Mouse (Mus musculus): ENCODE measurements at regions not wholly inside any gene's neighbourhood (a gene's known extent, or its start where the extent isn't known, plus 50 kb on each side); places are given as distances from the start of the nearest gene placed in this dataset.

DNA sequence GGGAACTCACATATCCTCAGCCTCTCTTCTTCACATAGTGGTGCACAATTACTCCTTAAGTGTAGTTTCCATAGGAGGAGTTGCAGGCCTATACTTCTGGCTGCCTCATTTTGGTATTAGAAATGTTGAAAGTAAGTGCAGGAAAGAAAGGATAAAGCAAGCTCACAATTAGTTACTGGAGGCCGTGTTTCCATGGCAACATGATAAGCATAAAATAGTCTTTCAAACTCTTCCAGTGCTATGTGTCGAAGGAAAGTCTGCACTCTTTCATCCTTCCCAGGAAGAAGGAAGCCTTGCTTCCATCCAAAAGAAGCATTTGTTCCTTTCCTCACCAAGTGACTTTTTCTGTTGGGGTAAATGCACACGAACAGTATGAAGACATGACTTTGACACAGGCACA lies 617.2 kb downstream of the Rps29 start:
- no peak for DNase-seq

- DNase-seq = peak; percentile 52
These were observed 658.2 kb downstream of the Rps29 start for GRCm38 (mm10) chr12:68500794-68501193.

- peak; percentile 49 for DNase-seq
These were observed 696.0 kb downstream of the Rps29 start for GRCm38 (mm10) chr12:68463032-68463431.

GRCm38 (mm10) chr12:68458196-68458595 lies 700.8 kb downstream of the Rps29 start:
- no peak for DNase-seq

DNA sequence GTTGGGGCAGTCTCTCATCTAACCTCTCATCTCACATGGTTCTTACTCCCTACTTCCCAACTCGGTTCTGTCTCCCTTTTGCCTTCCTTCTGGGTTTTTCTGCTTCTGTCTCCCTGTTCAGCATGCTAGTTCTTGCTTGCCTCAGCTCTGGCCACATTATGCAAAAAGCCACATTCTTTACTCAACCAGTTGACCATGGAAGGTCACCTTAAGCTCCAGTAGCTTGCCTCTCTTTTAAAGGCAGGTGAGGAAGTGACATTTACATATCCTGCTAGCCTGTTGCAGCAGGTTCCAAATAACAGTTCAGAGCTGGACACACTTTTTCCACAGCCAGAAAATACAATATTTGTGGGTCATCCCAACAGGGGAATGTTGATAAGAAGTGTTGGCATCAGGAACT lies 732.4 kb downstream of the Rps29 start:
- no peak for DNase-seq

DNA sequence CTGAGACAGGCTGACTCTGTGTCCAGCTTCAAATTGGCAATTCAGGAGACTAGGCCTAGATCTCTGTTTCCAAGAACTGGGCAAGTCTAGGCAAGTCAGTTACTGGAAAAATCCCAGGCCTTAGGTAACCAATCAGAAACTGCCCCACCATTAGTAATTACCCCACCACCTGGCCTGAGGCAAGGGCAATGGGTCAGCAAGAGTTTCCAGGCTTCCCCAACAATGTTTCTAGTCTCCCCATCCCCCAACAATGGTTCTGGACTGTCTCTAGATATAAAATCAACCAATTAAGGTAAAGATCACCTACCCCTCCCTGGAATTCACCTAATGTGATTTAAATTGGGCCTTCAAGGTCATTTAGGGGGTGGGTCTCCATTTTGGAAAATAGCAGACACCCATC lies 734.0 kb downstream of the Rps29 start:
- no peak for DNase-seq

Measured in kidney, postnatal 10 days (tissue).